Mouse (Mus musculus): ENCODE measurements around the gene Olfr656.

The Olfr656 gene

DNA sequence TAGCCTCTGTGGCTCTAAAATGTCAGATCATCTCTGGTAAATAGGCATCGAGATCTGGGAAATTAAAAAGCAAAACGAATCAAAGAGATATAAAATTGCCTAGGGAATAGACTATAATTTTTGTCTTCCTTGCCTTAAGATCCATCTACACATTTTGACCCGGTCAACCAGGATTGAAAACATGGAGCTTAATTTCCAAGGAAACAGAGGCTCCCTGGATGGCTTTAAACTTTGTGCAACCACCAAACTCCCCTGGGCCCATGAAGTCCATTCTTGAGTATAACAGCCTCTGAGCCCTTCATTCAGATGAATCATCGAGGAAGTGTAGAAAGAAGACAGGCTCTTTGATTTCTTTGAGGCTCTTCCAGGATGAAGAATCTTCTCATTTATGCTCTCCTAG, at the start of gene Olfr656:
Gene Olfr656 (plus strand): TSS at position 301 of the 400 bp plus-strand sequence.
- DNase-seq: no peak

DNA sequence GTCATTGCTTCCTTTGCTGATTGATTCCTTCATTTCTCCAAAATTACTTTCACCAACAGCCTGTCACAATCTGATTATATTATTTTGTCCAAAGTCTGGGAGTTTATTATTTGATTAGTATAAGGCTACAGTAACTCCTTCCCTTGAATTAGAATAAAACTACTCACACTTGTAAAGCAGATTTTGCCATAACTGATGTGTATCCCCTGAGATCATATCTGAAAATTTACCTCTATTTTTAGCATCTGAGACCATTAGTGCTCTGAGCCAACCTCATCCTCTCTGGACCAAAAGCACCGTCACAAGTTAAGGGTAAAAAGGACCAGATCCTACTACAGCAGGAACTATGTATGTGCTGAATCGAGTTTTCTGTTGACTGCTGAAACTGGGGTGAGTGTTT, 36.7 kb upstream of the Olfr656 start, which contains the start of gene Olfr653:
Gene Olfr653 (plus strand): TSS at position 301 of the 400 bp plus-strand sequence.
- DNase-seq: no peak

DNA sequence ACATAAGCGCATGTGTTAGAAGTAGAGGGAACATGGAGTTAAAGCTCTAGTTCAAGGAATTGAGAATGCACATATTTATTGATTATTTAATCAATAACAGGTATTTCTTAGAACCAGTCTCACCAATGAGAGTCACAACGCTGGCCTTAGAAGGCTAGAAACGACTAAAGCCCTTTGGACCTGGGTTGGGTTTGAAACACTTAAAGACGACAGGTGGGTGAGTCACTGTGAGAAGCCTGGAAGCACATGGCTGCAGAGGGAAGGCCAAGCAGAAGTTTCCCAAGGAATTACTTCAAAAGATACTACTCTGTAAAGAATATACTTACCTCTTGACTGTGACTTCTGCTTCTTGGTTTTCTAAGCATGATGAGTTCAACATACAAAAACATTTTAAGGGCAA, 32.9 kb upstream of the Olfr656 start:
- no peak for DNase-seq

DNA sequence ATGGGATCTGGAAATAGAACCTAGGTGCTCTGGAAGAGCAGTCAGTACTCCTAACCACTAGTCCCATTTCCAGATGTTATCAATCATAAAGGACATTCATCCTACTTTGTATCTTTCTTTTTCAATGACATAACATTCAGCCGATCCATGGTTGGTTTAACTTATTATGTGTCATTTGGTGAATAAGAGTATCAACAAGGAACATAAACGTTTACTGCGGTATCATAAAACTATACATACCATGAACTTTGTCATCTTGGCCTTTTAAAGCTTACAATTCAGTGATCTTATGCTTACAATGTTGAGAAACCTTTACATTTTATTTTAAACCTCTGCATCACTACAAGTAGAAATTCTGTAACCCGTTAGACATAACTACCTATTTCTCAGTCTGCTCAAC, 32.3 kb upstream of the Olfr656 start:
- no peak for DNase-seq

DNA sequence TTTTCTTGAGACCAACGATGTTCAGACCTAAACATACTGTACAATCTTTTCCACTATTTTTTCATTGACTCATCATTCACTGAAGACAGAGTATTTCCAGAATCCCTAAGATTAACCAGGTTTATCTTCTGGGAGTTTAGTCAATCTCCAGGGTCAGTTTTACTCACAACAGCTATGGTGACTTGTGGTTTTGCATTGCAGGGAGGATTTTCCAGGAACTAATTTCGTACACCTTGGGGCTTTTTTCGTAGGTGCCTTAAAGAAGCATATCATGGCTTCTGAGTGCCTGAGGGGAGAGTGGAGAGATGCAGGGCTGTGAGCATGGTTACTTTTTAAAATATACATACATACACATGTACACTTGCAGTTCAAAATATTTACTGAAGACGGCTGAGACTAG, 27.0 kb upstream of the Olfr656 start, which contains the start of gene Olfr654:
Gene Olfr654 (plus strand): TSS at position 301 of the 400 bp plus-strand sequence.
- DNase-seq: no peak

DNA sequence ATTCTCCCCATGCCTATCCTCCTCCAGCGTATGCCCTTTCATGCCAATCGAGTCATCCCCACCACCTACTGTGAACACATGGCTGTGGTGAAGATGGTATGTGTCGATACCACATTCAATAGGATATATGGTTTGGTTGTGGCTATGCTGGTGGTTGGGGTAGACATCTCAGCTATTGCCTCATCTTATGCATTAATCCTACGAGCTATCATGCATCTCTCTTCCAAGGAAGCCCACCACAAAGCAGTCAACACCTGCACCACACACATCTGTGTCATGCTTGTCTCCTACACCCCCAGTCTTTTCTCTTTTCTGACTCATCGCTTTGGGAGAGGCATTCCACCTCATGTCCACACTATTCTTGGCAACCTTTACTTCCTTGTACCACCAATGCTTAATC, 25.5 kb upstream of the Olfr656 start:
- no peak for DNase-seq

DNA sequence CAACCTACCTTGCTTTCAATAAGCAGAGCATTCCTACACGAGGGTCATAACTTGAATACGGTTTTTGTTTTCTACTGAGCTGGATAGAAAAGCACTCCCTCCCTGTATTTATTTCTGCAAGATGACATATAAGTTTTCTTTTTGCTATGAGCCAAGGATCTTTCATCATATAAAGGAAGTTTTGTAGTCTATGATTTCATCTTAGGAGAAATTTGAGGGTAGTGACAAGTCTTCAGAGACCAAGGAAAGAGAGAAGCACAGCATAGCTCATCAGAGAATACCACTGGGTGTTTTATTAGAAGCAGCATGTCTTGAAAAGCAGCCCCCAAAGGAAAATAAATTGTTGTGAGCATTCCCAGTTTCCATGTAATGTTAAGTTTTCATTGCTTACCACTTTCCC, 12.1 kb upstream of the Olfr656 start, which contains the start of gene Olfr655:
Gene Olfr655 (minus strand): TSS at position 101 of the 400 bp plus-strand sequence.
- DNase-seq: no peak

DNA sequence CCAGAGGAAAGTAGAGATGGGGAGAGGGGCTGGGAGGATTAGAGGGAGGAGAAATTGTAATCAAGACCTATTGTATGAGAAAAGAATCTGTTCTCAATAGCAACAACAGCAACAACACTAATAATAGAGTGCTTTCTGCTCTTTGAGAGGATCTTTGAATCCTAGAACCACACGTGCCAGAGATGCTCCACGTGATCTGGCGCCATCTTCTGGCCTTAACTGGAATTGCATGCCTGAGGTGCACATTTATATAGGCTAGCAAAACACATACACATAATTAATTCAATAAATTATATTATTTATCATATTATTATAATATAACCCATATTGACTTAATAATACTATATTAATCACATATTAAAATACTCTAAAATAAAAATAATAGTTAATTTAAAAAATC, 10.6 kb upstream of the Olfr656 start:
- peak; percentile 48 for DNase-seq

DNA sequence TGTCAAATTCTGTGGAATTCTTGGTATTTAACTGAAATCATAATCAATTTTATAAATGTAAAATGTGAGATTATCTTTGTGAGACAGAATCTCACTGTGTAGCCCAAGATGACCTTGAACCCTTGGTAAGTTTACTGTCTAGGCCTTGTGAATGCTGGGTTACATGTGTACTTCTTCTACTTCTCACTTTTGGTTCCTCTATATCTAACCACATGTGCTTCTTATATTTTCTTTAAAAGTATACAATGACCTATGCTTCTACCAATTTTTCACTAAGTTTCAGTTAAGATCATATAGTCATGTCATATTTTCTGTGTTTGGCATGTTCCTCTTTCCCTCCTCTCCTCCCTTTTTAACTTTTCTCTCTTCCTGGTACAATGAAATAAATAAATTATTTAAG, 9.0 kb upstream of the Olfr656 start:
- no peak for DNase-seq

DNA sequence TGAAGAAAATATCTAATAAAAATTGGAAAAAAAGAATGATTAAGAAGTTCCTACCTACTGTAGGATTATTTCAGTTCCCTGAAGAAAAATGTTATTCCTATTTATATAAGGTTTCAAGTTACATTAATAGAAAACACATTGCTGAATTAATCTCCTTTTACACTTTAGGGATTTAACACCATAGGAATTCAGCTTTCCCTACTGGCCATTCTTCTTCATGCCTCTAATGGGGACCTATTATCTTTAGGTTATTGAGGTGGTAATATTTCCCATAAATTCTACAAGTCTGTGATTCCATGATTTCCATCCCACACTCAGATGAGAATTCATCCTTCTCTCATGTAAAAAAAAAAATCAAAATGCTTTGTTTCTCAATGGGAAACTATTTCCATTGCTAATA, 10.7 kb downstream of the Olfr656 start, which contains the start of gene Olfr657:
Gene Olfr657 (plus strand): TSS at position 301 of the 400 bp plus-strand sequence.
- DNase-seq: no peak

DNA sequence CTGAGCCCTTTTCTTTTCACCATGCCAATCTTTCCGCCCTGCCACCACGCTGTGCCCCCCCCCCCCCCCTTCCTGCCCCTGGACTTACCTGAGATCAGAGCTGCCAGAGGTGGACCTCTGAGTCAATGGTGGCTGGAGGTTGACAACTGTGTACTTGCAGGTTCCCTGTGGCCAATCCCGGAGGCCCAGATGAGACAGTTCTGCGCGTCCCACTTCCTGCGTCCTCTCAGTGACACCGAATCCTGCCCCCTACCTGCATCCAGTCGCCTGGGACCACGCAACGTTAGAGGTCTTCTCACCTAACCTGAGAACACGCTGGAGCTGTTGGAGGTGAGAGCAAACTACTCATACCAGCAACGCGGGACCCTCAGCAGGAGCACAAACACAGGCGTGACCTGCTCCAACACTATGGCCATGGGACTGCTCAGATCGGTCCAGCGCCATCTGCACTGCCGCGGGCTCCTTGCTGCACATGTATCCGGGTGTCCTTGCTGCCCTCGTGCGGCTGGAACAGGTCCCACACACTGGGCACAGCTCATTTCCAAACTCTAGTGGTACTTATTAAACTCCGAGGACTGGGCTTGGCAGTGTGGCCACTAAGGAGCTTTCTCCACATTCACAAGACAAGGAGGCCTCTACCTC, 33.2 kb downstream of the Olfr656 start, which contains the start of gene Olfr658:
Gene Olfr658 (minus strand): TSS at position 465 of the 642 bp plus-strand sequence.
- peak; percentile 48 for DNase-seq

DNA sequence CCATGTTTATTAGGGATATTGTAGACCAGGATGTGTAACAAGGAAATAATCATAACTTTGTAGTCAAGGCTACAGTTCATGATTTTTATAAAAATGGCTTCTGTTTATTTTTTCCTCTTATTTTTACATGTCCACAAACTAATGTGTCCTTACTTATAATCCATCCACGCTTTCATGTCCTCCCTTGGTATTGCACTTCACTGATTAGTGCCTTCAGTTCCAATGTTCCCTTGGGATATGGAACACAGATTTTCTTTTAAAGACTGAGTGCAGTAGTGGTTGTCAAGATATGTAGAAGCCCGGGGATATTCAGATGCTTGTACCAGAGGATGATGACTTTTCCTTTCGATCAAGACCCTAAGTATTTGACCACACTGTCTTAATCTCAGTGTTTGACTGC, 52.7 kb downstream of the Olfr656 start, which contains the start of gene Olfr659:
Gene Olfr659 (plus strand): TSS at position 301 of the 400 bp plus-strand sequence.
- DNase-seq: no peak

All from kidney, postnatal 10 days (tissue).